Mouse (Mus musculus) CH12F3 (cell line): ENCODE measurements around the gene Ablim1.

ENCODE experiments used
- in situ Hi-C: fragments of 300-500 bp; cut with MboI; formaldehyde crosslinking; loops from 2 replicates; pipeline ENCODE4 v1.14.3; 2020; ENCODE audit warnings: low sequenced_read_pairs

Ablim1 gene

DNA sequence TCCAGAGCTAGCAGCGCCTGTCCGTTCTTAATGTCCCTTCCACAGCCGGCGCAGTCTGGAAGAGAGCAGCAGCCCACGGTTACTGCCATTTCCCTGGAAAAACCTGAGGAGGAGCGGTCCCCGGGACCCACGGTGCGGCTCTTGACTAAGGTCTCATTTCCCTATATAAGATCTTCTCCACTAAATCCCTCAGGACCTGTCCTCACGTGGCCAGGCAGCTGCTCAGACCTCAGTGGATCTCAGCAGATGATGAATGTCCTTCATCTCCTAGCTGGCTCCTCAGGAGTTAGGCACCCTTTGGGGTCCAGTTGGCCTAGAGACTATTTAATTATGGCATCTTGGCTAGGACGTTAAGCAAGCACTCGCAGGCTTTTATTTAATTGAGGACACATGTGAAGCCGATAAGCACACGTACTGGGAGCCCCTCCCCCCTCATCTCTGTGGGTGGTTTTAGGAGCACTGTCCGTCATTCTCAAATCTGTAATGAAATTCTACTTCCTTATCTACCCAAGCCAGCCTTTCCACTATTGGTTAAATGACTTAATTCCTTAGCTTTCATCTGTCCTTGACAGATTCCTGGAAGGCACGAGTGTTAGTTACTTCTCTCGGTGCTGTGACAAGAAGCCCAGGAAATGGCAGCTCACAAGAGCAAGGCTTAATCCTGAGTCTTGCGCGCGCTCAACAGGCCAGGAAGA is 179.9 kb downstream of the Ablim1 start:
- in situ Hi-C loops, result loop anchor here (25.0 kb wide), 1 partner anchor 222 kb away; no protein-coding TSS in a partner anchor

DNA sequence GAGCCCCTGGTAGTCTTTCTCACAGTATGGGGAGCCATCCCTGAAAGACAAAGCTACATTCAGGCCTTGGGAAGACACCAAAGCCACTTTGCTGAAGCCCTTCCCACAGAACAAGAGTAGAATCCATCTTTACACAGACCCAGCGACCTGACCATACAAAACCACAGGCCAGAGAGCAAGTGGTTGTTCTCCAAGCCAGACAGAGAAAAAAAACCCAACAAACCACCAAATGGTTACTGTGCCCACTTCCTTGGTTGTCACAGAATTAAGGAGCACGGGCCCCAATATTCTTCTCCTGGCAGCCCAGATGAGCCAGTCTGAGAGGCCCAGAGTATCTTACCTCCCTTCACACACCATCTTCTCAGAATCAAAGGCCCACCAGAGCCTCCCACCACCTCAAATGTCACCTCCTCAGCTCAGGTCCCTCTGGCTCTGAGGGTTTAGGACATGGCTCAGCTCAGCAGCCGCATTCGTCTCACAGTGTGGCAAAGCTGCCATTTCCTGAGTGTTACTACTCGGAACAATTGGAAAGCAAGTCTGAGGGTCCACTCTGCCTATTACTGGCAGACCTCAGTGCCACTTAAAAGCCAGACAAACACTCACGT is 181.7 kb downstream of the Ablim1 start:
- in situ Hi-C loops, result loop anchor here (25.0 kb wide), 1 partner anchor 221 kb away; no protein-coding TSS in a partner anchor

DNA sequence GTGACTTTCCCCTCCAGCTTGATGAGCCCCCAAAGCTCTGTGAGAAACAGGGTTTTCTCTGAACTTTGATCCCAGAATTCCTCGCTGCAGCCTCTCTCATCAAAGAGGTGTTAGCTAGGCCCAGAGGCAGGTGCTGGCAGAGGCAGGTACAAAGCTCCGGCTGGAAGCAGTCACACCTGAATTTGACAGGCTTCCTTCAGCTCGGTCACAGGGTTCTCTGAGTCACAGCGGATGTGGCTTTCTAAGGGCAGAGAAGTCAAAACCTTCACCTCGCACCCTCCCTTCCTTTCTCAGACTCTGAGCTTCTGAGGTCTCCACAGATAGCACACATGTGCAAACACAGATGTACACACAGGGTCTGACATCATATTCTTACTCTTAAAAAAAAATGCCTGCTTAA is 182.4 kb downstream of the Ablim1 start:
- in situ Hi-C loops, result loop anchor here (25.0 kb wide), 1 partner anchor 220 kb away; no protein-coding TSS in a partner anchor

DNA sequence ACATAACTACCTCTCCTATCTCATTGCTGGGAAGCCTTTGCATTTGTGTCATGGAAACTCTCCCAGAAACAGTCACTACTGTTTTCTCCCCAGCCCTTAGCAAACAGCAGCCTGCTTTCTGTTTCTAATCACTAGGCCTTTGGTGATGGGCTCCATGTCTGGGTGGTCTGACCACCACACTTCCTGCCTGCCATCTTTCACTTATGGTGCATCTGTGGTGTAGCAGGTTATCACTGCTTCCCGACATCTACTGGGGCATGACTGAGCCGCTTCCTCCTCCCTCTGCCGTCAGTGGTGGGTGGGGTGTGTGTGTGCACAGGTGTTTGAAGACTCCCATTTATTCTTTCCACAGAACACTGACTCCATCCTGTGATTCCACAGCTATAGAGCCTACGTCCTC is 183.4 kb downstream of the Ablim1 start:
- in situ Hi-C loops, result loop anchor here (25.0 kb wide), 1 partner anchor 219 kb away; no protein-coding TSS in a partner anchor

DNA sequence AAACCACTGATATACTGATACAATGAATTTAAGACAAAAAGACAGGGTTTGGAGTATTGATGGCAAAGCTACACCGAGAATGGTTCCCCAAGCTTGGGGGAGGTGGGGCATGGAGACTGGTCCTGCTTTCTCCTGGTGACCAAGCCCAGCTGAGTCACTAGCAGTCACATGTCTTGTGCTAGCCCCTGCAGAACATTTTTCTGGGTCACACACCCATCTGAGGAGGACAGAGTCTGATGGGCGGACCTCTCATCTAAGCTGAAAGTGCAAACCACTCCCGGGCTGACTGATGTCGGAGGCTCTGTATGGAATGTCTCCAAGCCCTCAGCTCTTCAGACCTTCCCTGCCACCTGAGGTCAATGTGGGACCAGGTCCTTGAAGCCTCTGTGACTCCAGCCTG is 184.1 kb downstream of the Ablim1 start:
- in situ Hi-C loops, result loop anchor here (25.0 kb wide), 1 partner anchor 218 kb away; no protein-coding TSS in a partner anchor

DNA sequence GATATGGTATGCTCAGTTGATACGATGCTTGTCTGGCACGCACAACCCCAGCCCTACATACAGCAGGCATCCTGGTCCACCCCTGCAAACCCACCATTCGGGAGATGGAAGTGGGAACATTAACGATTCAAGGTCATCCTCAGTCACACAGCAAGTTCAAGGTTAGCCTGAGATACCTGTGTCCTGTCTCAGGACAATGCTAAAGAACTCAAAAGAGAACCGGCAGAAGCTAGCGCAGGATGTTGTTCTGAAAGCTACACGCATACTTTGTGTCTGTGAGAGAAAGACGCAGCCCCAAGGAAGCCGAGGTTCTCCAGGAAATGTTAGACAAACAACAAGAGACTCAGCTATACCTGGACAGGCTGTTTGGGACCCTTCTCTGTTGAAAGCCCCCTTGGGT is 185.0 kb downstream of the Ablim1 start:
- in situ Hi-C loops, result loop anchor here (25.0 kb wide), 1 partner anchor 217 kb away; no protein-coding TSS in a partner anchor

DNA sequence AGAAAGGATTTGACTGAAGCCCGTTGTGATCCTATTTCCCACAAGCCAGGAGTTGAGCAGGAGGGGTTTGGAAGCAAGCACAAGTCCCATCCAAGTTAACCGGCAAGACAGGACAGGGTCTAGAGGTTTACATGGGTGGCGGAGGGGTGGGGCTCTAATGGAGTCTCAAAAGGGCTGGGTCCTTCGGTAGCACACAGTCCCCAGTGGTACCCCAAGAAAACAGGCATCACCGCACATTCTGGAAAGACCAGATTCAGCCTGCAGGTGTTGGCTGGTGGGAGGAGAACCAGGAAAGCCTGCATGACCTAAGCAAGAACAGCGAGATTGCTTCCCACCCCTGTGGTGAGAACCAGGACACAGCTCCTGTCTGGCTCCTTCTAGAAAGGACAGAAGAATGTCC is 186.7 kb downstream of the Ablim1 start:
- in situ Hi-C loops, result loop anchor here (25.0 kb wide), 1 partner anchor 216 kb away; no protein-coding TSS in a partner anchor

DNA sequence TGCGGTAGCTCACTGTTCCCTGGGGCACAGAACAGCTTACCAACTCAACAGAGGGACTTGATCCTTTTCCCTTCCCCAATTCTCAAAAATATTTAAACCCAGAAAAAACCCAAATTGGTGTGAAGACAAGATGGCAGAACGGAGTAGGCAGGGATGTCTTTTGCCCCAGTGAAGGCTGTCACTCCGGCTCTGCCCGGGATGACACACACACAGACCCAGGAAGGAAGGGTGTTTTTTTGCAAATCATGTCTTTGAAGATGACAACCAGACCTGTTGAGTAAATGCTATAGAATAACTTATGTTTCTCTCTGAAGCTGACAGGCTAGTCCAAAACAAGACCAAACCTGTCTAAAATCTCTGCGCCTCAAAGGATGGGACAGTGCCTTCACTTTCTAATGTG is 187.2 kb downstream of the Ablim1 start:
- in situ Hi-C loops, result loop anchor here (25.0 kb wide), 1 partner anchor 215 kb away; no protein-coding TSS in a partner anchor

DNA sequence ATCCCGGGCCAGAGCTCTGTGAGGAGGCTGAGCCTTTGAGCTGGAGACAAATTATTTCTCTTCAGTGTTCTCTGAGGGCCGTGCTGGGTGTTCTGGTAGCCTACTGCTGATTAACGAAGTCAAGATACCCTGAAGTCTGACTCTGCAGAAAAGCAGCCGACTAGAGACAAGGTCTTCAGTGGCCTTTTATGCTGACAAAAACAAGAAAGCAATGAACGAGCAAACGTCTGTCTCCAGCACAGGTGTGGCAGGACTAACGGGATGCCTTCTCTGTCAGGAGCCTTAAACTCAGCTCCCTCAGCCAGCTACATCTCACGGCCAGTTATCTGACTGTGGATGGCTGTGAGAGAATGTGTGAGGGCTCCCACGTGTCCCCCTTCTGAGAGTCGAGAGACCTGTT is 187.8 kb downstream of the Ablim1 start:
- in situ Hi-C loops, result loop anchor here (25.0 kb wide), 1 partner anchor 215 kb away; no protein-coding TSS in a partner anchor

DNA sequence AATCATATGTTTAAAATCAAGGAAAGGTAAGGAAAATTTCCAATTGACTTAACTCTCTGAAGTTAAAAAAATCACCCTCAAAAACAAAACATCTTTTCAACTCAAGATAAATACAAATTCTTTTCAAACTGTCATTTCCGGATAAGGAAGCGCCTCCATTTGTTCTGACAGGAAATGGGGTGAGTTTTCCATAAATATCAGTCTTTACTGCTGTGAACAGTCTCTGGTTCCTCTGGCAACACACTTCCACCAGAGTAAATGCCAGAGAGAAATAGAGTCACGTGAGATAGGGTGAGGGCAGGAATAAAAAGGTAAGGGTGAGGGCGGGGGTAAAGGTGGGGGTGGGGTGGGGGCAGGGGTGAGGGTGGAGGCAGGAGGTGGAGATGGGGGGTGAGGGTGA is 189.8 kb downstream of the Ablim1 start:
- in situ Hi-C loops, result loop anchor here (25.0 kb wide), 1 partner anchor 213 kb away; no protein-coding TSS in a partner anchor

DNA sequence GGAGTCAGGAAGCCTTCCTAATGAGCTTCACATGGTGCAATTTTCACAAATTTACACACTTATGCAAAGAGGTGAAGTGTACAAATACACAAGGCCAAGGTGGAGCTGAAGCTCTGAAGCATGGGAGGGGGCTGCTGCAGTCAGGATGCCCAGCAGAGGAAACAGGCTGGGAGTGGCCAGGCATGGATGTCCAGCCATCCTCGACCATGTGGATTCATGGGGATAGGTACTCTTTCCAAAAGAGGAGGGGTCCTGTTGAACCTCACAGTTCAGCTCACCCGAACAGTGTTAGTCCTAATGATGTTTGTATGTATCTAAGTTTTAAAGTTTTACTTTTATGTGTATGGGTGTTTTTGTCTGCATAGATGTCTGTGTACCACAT is 190.6 kb downstream of the Ablim1 start:
- in situ Hi-C loops, result no loop called here

DNA sequence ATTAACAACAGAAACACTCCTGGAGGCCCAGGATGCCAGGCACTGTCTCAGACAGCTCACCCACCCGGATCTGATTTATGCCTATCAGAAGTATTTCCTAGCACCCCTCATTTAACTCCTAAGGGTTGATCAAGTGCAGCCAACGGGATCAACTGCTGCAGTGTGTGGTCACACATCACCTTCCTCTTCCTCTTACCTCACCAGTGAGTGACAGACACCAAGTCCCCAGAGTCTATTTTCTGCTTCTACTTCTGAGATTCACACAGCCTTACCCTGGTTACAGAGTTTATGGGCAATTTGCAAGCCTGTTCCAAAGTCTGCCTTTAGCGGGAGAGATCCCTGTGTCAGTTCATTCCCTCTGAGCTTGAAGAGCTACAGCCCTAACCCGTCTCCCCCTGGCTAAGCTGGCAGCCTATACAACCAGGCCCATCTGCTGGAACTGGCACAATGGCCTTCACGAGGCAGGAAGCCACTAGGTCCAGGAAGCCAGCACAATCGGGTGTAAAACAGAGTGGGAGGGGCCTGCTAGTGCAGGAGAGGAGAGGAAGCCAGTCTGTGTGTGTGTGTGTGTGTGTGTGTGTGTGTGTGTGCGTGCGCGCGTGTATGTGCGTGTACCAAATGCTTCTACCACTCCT is 191.1 kb downstream of the Ablim1 start:
- in situ Hi-C loops, result no loop called here

DNA sequence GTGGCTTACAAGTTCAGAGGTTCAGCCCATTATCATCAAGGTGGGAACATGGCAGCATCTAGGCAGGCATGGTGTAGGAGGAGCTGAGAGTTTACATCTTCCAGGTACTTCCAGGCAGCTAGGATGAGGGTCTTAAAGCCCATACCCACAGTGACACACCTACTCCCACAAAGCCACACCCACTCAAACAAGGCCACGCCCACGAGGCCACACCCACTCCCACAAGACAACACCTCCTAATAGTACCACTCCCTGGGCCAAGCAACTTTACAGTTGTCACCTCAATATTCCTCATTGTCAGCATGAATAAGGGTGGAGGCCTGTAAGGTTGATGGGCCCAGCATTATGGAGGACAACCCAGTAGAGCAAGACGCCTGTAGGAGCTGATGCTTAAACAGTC is 192.5 kb downstream of the Ablim1 start:
- in situ Hi-C loops, result no loop called here

DNA sequence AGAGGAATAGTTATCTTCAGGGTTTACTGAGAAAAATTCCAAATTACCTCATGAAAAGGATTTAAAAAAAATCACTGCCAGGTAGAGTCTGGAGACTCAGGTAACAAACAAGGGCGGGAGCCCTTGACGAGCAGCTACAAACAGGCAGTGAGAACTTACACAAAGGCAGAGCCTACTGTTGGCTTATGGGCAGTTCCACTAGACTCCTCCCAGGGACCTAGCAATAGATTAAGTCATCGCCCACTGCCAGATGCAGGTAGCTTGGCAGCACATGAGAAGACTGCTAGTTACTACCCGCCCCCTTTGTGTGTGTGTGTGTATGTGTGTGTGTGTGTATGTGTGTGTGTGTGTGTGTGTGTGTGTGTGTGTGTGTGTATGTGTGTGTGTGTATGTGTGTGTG is 193.7 kb downstream of the Ablim1 start:
- in situ Hi-C loops, result no loop called here

DNA sequence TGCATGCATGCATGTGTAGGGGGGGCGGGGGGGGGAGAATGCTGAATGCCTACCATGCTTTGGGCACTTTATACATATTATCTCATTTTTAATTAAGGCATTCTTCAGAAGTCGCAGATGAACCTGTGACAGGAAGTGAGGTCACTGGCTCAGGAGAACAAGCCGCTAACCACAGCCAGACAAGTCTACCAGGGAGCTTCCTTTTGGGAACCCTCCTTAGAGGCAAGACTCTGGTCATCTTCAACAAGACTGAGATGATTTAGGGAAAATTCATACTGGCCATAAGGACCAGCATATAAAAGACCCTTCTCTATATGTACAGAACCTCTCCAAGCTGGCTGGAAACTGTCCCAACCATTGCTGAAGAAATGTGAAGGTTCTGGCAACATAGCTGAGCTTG is 195.1 kb downstream of the Ablim1 start:
- in situ Hi-C loops, result no loop called here

DNA sequence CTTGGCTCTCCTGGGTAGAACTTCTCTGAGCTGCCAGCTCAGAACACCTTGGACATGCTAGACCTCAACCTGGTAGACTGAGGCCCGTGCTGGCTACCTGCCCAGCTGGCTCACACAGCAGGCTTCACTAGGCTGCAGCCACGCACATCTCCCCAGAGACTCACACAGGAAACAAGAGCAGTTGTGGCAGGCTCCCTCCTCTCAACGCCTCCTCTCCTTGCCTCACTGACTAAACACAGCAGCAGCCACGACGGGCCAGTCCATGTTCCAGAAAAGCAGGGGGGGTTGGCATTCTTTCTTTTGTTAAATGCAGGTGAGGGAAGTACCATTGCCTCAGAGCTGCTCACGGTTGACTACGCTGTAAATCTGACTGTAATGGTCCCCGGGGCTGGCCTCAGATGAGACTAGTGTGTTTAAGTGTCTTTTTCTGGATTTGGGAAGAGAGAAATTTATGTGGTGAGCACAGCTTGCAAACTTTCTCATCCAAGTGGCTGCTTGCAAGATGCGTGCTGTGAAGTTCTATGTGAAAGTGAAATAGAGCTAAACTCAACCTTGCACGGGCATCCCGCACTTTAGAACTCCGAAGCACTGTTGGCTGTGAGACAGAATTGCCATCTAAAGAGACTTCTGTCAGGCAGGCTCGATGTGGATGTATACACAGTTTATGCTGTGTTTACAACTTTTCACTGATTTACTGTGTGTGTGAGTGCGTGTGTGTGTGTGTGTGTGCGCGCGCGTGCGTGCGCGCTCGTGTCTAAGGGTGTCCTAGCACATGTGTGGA is 195.7 kb downstream of the Ablim1 start:
- in situ Hi-C loops, result no loop called here

DNA sequence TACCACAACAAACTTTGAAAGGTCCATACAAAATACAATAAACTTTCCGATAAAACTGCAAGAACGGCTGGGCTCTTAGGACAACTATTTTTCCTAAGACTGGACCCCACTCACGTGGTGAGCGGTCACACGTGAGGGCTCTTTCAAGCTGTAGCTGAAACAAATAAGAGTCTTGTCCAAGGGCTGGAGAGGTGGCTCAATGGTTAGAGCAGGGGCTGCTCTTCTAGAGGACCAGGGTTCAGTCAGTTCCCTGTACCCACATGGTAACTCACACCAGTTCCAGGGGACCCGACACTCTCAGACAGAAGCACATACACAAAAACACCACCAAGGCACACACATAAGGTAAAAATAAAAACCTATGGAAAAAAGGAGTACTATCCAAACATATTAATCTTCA is 197.0 kb downstream of the Ablim1 start:
- in situ Hi-C loops, result no loop called here

DNA sequence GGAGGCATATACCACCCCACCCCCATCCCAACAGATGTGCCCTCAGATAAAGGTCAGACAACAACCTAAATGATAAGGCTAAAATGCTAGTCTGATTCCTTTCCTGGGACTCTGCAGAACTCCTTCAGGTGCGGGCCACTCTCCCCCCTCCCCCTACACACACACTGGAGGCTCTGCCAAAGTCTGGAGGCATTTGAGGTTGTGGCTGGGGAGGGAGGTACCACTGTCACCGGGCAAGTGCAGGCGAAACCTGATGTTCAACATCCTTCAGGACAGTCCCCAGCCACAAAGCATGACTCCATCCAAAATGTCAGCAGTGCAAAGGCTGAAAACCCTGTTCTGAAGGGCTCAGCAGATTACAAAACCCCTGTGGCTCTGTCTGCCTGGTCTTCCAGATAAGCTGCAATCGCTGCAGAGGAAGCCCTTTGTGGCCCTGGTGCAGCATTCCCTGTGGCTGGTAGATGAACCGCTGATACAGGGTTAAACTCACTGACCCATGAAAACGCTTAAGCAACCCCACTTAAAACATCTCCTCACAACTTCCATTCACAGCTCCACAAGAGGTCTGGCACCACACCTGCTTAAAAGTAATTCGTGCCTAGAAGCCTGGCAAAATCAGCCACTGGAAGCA is 197.7 kb downstream of the Ablim1 start:
- in situ Hi-C loops, result no loop called here

DNA sequence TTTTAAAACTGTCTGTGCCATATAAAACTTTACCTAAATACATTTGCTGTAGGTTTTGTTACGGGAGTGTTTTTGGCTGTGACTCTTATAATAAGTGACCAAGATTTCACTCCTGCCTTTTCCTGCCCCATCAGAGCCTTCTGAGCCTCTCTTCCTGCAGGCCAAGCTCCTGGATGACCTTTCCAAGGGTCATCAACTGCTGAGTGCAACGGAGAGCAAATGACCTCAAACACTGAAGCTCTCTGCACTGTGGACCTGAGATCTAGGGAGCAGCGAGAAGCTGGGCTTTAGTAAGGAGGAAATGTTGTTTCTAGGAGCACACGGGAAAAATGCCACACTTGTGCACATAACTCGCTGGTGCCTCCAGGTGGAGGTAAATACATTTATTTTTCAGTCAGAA is 199.0 kb downstream of the Ablim1 start:
- in situ Hi-C loops, result no loop called here

DNA sequence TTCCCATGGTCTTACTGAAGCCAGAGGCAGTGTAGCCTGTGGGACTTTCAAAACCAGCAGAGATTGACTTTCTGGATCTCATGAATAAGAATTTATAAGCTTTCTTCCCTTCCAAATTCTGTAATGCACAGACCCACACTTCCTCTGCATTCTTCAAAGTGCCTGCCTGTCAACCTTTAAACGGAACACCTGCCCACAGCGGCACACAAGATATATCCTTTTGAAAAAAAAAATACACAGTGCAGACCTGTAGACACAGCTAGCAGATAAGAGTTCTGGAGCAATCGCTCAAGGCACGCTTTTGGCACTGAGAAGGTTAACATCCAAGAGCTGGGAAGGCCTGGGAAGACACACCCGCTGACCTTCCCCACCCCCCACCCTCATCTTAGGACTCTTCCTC is 199.8 kb downstream of the Ablim1 start:
- in situ Hi-C loops, result no loop called here
